Comparison of ENCODE assay signal across 7 mouse cellular contexts in genomic region chr10:77342842-77343241, GRCm38 (mm10).
A peak's percentile ranks its signal among the peaks of the same experiment; 100 is the strongest.
DNase-seq lines count a peak whose midpoint lies in the region.

No protein-coding gene starts in this region.

- DNase-seq in ovary, adult 18-20 months (ENCODE audit: low spot score) = peak; percentile 49
- no peak for DNase-seq in ovary, postnatal 14 days (ENCODE audit: low spot score)
- peak; percentile 47 to 75 for DNase-seq in frontal cortex, adult 2 months (ENCODE audit: extremely low spot score in 1 of 2, low spot score in 1 of 2)
- peak; percentile 74 for DNase-seq in heart, postnatal 4 days
- DNase-seq in skeletal muscle tissue, adult 2 months (ENCODE audit: low read depth, low spot score) = peak; percentile 66
- no peak for DNase-seq in urinary bladder, adult 18-20 months (ENCODE audit: low spot score in 2 of 2)
- no peak for DNase-seq in adrenal gland, postnatal 25 days

Comparison
In these comparisons a context has a peak if more than half of its experiments do, and no peak if none do; other contexts are left out.
1. DNase-seq: peak in ovary, adult 18-20 months (single experiment), frontal cortex, adult 2 months (2 of 2), heart, postnatal 4 days (single experiment) and skeletal muscle tissue, adult 2 months (single experiment); none in ovary, postnatal 14 days (single experiment), urinary bladder, adult 18-20 months (0 of 2) and adrenal gland, postnatal 25 days (single experiment).